Mouse (Mus musculus) hindbrain, embryonic 10.5 days (tissue): ENCODE measurements at regions not wholly inside any gene's neighbourhood (a gene's known extent, or its start where the extent isn't known, plus 50 kb on each side); places are given as distances from the start of the nearest gene placed in this dataset.
"Not testable (repeated sequence)": the region's sequence is repeated elsewhere in the genome, so short reads cannot be mapped to it uniquely, and the experiment has no call there.

Source experiments
- DNase-seq: peaks from one replicate; pipeline ENCODE4 v3.0.0-alpha.2; 2017; ENCODE audit warnings: low spot score
- H3K27ac ChIP-seq: fragments of 300-500 bp; sonication (generic); 2 replicates; pipeline ENCODE4 v1.5.1; 2016; ENCODE audit warnings: mild to moderate bottlenecking, moderate library complexity
- H3K27me3 ChIP-seq: fragments of 300-500 bp; sonication (generic); 2 replicates; pipeline ENCODE4 v1.6.1; 2016; ENCODE audit warnings: mild to moderate bottlenecking; ENCODE audit not compliant: poor library complexity, insufficient read depth, severe bottlenecking
- H3K36me3 ChIP-seq: fragments of 300-500 bp; sonication (generic); 2 replicates; pipeline ENCODE4 v1.6.1; 2016; ENCODE audit warnings: mild to moderate bottlenecking, moderate library complexity
- H3K4me1 ChIP-seq: fragments of 300-500 bp; sonication (generic); replicated peaks from 2 replicates; pipeline ENCODE4 v1.6.1; 2016; ENCODE audit warnings: mild to moderate bottlenecking
- H3K4me3 ChIP-seq: fragments of 300-500 bp; sonication (generic); 2 replicates; pipeline ENCODE4 v1.5.1; 2016; ENCODE audit warnings: mild to moderate bottlenecking, moderate library complexity
- H3K9me3 ChIP-seq: fragments of 300-500 bp; sonication (generic); 2 replicates; pipeline ENCODE4 v1.6.1; 2016; ENCODE audit warnings: mild to moderate bottlenecking, moderate library complexity
- WGBS: fragments of 180-500 bp; shearing (Covaris S2); methylation state at CpG from one replicate; pipeline ENCODE4 v1.1.7; 2016; 5-methylcytosine and 5-hydroxymethylcytosine counted together

- H3K4me3 ChIP-seq, result no peak overlapping the region
- H3K9me3 ChIP-seq, result no peaks in the 10 kb centered on the region
- no peaks in the 10 kb centered on the region for H3K27me3 ChIP-seq
- no peaks in the 10 kb centered on the region for H3K4me1 ChIP-seq
- no peak overlapping the region for H3K27ac ChIP-seq
- DNase-seq, result no peak
- WGBS, result 88% methylated on average over 4 of the region's 4 CpGs
- no peaks in the 10 kb centered on the region for H3K36me3 ChIP-seq
These were observed 137.2 kb upstream of the Pnpt1 start for GRCm38 (mm10) chr11:28993270-28993847.

GRCm38 (mm10) chr11:28998314-28999106 is 132.0 kb upstream of the Pnpt1 start:
- Histone ChIP-seq H3K27me3 (no peaks in the 10 kb centered on the region), H3K4me1 (no peaks in the 10 kb centered on the region), H3K36me3 (no peaks in the 10 kb centered on the region), H3K27ac (no peak overlapping the region), H3K9me3 (no peaks in the 10 kb centered on the region), H3K4me3 (no peak overlapping the region)
- DNase-seq, result no peak
- WGBS, result 72% methylated on average over 3 of the region's 3 CpGs

- Histone ChIP-seq H3K4me3 (no peak overlapping the region), H3K27ac (no peak overlapping the region), H3K36me3 (no peaks in the 10 kb centered on the region), H3K9me3 (no peaks in the 10 kb centered on the region), H3K4me1 (no peaks in the 10 kb centered on the region), H3K27me3 (no peaks in the 10 kb centered on the region)
- 73% methylated on average over 1 of the region's 1 CpGs for WGBS
- no peak for DNase-seq
These were observed 131.3 kb upstream of the Pnpt1 start for GRCm38 (mm10) chr11:28999196-28999595.

GRCm38 (mm10) chr11:28999620-29000019 is 130.9 kb upstream of the Pnpt1 start:
- DNase-seq, result no peak
- H3K27me3 ChIP-seq, result no peaks in the 10 kb centered on the region
- H3K4me1 ChIP-seq, result no peaks in the 10 kb centered on the region
- H3K4me3 ChIP-seq, result no peak overlapping the region
- H3K27ac ChIP-seq, result no peak overlapping the region
- H3K9me3 ChIP-seq, result no peaks in the 10 kb centered on the region
- 74% methylated on average over 3 of the region's 3 CpGs for WGBS
- no peaks in the 10 kb centered on the region for H3K36me3 ChIP-seq

- 73% methylated on average over 2 of the region's 2 CpGs for WGBS
- DNase-seq, result no peak
- no peak overlapping the region for H3K4me3 ChIP-seq
- no peaks in the 10 kb centered on the region for H3K27me3 ChIP-seq
- H3K4me1 ChIP-seq, result no peaks in the 10 kb centered on the region
- H3K27ac ChIP-seq, result no peak overlapping the region
- H3K9me3 ChIP-seq, result no peaks in the 10 kb centered on the region
- no peaks in the 10 kb centered on the region for H3K36me3 ChIP-seq
These were observed 130.3 kb upstream of the Pnpt1 start for GRCm38 (mm10) chr11:29000212-29000611.

GRCm38 (mm10) chr11:29017406-29017805 is 113.1 kb upstream of the Pnpt1 start:
- Histone ChIP-seq H3K4me1 (no peaks in the 10 kb centered on the region), H3K27ac (no peak overlapping the region), H3K27me3 (no peaks in the 10 kb centered on the region), H3K4me3 (no peak overlapping the region), H3K9me3 (no peaks in the 10 kb centered on the region), H3K36me3 (no peaks in the 10 kb centered on the region)
- WGBS, result 76% methylated on average over 1 of the region's 1 CpGs
- no peak for DNase-seq

- no peaks in the 10 kb centered on the region for H3K27me3 ChIP-seq
- H3K4me3 ChIP-seq, result no peak overlapping the region
- no peak overlapping the region for H3K27ac ChIP-seq
- DNase-seq, result no peak
- H3K9me3 ChIP-seq, result no peaks in the 10 kb centered on the region
- H3K36me3 ChIP-seq, result no peaks in the 10 kb centered on the region
- H3K4me1 ChIP-seq, result no peaks in the 10 kb centered on the region
These were observed 89.7 kb upstream of the Pnpt1 start for GRCm38 (mm10) chr11:29040817-29041216.

GRCm38 (mm10) chr11:29047985-29048610 is 82.4 kb upstream of the Pnpt1 start:
- not testable (repeated sequence) for H3K27me3 ChIP-seq, H3K36me3 ChIP-seq, H3K4me3 ChIP-seq, H3K4me1 ChIP-seq, H3K27ac ChIP-seq, H3K9me3 ChIP-seq, DNase-seq
- 29% methylated on average over 1 of the region's 1 CpGs for WGBS

GRCm38 (mm10) chr11:29052625-29053024 is 77.9 kb upstream of the Pnpt1 start:
- Histone ChIP-seq H3K4me1 (no peaks in the 10 kb centered on the region), H3K36me3 (no peaks in the 10 kb centered on the region), H3K27me3 (no peaks in the 10 kb centered on the region), H3K27ac (no peak overlapping the region), H3K4me3 (no peak overlapping the region), H3K9me3 (no peaks in the 10 kb centered on the region)
- 74% methylated on average over 2 of the region's 2 CpGs for WGBS
- no peak for DNase-seq

- H3K27ac ChIP-seq, H3K4me1 ChIP-seq, DNase-seq, H3K9me3 ChIP-seq, H3K36me3 ChIP-seq, H3K27me3 ChIP-seq, H3K4me3 ChIP-seq: not testable (repeated sequence)
- WGBS, result 82% methylated on average over 22 of the region's 22 CpGs
These were observed 61.0 kb upstream of the Pnpt1 start for GRCm38 (mm10) chr11:29069586-29069985.

- Histone ChIP-seq H3K4me3 (no peak overlapping the region), H3K4me1 (no peaks in the 10 kb centered on the region), H3K27ac (no peak overlapping the region), H3K9me3 (no peaks in the 10 kb centered on the region), H3K36me3 (no peaks in the 10 kb centered on the region), H3K27me3 (no peaks in the 10 kb centered on the region)
- DNase-seq, result peak; percentile 9
- 43% methylated on average over 3 of the region's 3 CpGs for WGBS
These were observed 58.3 kb upstream of the Pnpt1 start for GRCm38 (mm10) chr11:29072231-29072630.
